Mouse (Mus musculus): Measurements from ENCODE around the gene Fhod1.

GRCm38 (mm10) chr8:105336373-105337130 lies 11.2 kb downstream of the Fhod1 start:
- TF ChIP-seq POLR2A (IDR thresholded peaks at IDR 0.05; ENCODE audit: borderline replicate concordance, low read depth, low read length), result no peak
- no peak for TF ChIP-seq CTCF (IDR thresholded peaks at IDR 0.05; ENCODE audit: low read depth, low read length)
